Mouse (Mus musculus) neural tube, embryonic 12.5 days (tissue): ENCODE data around the gene Fermt3. TPM values are rescaled to one million over a fixed set of nuclear protein-coding genes. Genes with fewer than 3 reads are reported as not detected.
A peak's percentile ranks its signal among the peaks of the same experiment; 100 is the strongest.

Source experiments
- ATAC-seq: fragments of 200-750 bp; cut with Nextera tagmentation; 2 replicates; pipeline ENCODE4 v1.8.0; 2017; ENCODE audit warnings: low read depth, mild to moderate bottlenecking, moderate TSS enrichment, moderate library complexity; ENCODE audit not compliant: low FRiP score
- H3K27ac ChIP-seq: fragments of 300-500 bp; sonication (generic); 2 replicates; pipeline ENCODE4 v1.5.1; 2016
- H3K27me3 ChIP-seq: fragments of 300-500 bp; sonication (generic); replicated peaks from 2 replicates; pipeline ENCODE4 v1.6.1; 2016; ENCODE audit warnings: mild to moderate bottlenecking
- H3K36me3 ChIP-seq: fragments of 300-500 bp; sonication (generic); 2 replicates; pipeline ENCODE4 v1.6.1; 2016; ENCODE audit warnings: mild to moderate bottlenecking
- H3K4me1 ChIP-seq: fragments of 300-500 bp; sonication (generic); 2 replicates; pipeline ENCODE4 v1.6.1; 2016
- H3K4me2 ChIP-seq: fragments of 300-500 bp; sonication (generic); replicated peaks from 2 replicates; pipeline ENCODE4 v1.6.1; 2016; ENCODE audit warnings: mild to moderate bottlenecking
- H3K4me3 ChIP-seq: fragments of 300-500 bp; sonication (generic); 2 replicates; pipeline ENCODE4 v1.5.1; 2016
- H3K9ac ChIP-seq: fragments of 300-500 bp; sonication (generic); 2 replicates; pipeline ENCODE4 v1.6.1; 2016; ENCODE audit warnings: mild to moderate bottlenecking
- H3K9me3 ChIP-seq: fragments of 300-500 bp; sonication (generic); 2 replicates; pipeline ENCODE4 v1.6.1; 2016; ENCODE audit warnings: mild to moderate bottlenecking
- WGBS: fragments of 180-500 bp; shearing (Covaris S2); methylation state at CpG from one replicate; pipeline ENCODE4 v1.1.7; 2016; 5-methylcytosine and 5-hydroxymethylcytosine counted together
- polyA plus RNA-seq: library from polyadenylated mRNA; unstranded; fragments of >200 nt; fragmentation: Nextera tagmentation; extraction: Ambion mirVana; gene quantifications from 2 replicates; pipeline ENCODE4 v1.2.1, GENCODE M21; 2016

The Fermt3 gene
- polyA plus RNA-seq, 1 experiment from 2014 or later: 6.9 TPM

DNA sequence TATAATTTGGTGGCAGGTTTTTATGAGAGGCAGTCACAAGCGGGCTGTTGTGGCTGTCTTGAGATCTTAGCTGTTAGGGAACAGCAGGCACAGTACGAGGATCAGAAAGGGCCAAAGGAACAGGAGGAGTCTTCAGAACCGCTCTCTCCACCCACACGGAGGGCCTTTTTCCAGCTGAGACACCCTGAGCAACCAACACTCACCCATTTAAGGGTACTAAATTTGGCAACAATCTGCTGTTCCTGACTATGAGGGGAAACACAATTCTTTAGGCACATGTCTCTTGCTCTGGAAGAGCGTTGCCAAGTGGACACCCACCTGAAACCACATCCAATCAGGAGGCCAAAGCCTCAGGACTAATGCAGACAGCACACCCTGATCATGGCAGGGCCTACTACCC is 10.3 kb upstream of the Fermt3 start:
- Histone ChIP-seq H3K36me3 (peaks cover 95% of the 10 kb centered on the region), H3K27ac (no peak overlapping the region), H3K4me2 (no peak overlapping the region), H3K27me3 (no peaks in the 10 kb centered on the region), H3K4me3 (no peak overlapping the region), H3K9me3 (no peaks in the 10 kb centered on the region), H3K9ac (no peak overlapping the region), H3K4me1 (no peaks in the 10 kb centered on the region)
- ATAC-seq: no peak
- 94% methylated on average over 5 of the region's 5 CpGs for WGBS

DNA sequence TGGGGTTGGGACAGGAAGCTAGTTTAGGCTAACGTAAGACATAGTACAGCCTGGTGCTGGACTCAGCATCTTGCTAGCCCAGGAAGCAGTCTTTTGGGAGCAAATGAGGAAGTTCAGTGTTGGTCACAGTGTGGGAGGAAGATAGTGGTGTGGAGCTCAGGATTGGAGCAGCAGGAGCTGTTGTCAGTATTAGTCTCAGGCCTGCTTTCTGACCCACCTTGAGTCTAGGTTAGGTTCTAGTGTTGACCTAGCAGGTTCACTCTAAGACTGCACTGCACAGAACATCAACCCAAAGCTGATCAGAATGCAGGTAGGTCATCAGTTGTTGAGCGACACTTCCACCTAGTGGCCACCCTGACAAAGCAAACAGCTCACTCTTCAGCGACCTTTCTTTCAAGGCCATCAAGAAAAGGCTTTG is 964 bp upstream of the Fermt3 start:
- no peak for ATAC-seq
- H3K4me3 ChIP-seq: no peak overlapping the region
- H3K4me2 ChIP-seq: no peak overlapping the region
- peaks cover 78% of the 10 kb centered on the region for H3K36me3 ChIP-seq
- 52% methylated on average over 3 of the region's 3 CpGs for WGBS
- H3K27me3 ChIP-seq: no peaks in the 10 kb centered on the region
- no peaks in the 10 kb centered on the region for H3K4me1 ChIP-seq
- no peak overlapping the region for H3K9ac ChIP-seq
- H3K9me3 ChIP-seq: no peaks in the 10 kb centered on the region
- H3K27ac ChIP-seq: no peak overlapping the region

DNA sequence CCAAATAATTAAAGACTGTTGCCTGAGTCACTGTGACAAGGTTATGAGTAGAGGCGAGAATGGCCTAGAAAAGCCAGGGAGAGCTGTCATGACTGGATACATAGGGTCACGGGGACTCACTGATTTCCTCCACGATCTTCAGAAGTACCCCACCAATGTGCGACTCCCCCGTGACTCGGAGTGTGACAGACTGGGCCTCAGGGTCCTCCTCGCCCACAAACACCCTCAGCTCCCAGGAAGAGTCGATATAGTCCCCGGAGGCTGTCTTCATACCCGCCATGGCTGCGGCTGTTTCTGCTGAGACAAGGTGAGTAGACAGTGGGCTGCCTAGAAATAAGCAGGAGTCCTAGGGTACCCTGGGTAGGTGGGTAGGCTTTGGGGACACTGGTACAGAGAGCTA is 723 bp downstream of the Fermt3 start:
- Histone ChIP-seq H3K4me3 (no peak overlapping the region), H3K36me3 (peaks cover 74% of the 10 kb centered on the region), H3K9me3 (no peaks in the 10 kb centered on the region), H3K27me3 (no peaks in the 10 kb centered on the region), H3K9ac (no peak overlapping the region), H3K4me1 (no peaks in the 10 kb centered on the region), H3K27ac (no peak overlapping the region), H3K4me2 (no peak overlapping the region)
- 94% methylated on average over 11 of the region's 11 CpGs for whole genome bisulfite sequencing
- no peak for ATAC-seq

DNA sequence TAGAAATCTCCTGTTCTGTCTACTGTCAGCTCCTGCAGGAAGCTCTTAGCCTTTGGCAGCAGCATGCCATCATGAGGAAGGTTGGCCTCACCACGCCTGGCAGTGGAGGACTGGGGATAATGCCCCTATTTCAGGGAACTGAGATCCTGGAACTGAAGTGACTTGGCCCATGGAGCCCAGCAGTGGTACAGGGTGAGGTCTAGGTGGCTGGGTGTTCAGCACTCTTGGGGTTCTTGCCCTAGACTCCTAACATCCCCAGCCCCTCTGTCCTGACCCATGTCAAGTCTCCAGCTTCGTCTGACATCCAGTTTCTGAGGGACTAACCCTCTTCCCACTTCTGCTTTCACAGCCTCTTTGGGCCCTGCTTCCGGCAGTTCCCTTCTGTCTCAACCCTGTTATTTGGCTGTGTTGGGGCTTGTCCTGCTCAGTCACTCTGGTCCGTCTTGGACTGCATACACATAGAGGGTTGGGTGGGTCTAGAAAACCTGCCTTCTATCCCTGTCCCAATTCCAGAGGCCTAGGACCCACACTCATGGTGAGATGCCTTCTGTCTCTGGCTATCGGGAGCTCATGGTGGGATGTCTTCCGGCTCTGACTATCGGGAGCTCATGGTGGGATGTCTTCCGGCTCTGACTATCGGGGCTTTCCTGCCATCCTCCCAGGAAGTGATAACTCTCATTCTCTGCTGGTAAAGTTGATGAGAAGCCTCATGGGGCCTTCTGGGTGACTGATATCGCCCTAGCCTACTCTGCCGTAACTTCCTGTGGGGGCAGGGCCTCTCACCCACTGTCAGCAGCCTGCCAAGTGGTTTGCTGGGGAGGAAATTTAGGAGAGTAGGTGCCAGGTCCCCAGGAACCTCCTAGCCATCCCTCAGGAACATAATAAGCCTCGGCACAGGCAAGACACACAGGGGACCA is 1.5 kb downstream of the Fermt3 start:
- no peaks in the 10 kb centered on the region for H3K9me3 ChIP-seq
- H3K4me3 ChIP-seq: no peak overlapping the region
- 87% methylated on average over 12 of the region's 12 CpGs for WGBS
- no peak overlapping the region for H3K4me2 ChIP-seq
- no peak overlapping the region for H3K9ac ChIP-seq
- ATAC-seq: no peak
- no peaks in the 10 kb centered on the region for H3K4me1 ChIP-seq
- peaks cover 71% of the 10 kb centered on the region for H3K36me3 ChIP-seq
- H3K27me3 ChIP-seq: no peaks in the 10 kb centered on the region
- H3K27ac ChIP-seq: no peak overlapping the region

DNA sequence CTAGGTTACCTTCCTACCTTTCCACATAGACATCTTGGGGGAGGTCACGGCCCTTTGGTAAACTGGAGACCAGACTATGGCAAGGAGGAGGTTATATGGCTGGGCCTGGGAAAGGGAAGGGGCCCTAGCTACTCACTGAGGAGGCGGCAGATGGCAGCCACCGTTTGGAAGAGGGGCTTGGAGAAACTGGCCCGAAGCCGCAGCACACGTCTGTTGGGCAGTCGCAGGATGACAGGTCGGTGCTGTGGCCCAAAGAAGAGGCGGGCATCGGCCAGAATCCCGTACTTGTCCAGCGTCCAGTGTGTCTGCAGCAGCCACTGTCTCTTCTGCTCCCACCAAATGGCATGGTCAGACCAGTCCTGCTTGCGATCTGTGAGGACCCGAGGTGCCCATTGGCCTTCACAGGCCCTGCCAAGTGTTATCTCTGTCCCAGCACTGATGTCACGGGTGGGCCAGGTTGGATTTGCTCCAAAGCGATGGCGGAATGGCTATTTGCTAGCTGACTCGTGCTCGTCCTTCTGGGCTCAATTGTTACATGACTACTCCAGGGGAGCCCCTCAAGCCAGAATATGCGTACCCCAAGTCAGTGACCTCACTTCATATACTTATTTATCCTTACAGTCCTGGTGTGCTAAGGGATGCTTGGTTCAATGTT is 4.7 kb downstream of the Fermt3 start:
- Histone ChIP-seq H3K27ac (no peak overlapping the region), H3K4me2 (no peak overlapping the region), H3K9me3 (no peaks in the 10 kb centered on the region), H3K4me3 (no peak overlapping the region), H3K9ac (no peak overlapping the region), H3K36me3 (peaks cover 40% of the 10 kb centered on the region), H3K27me3 (no peaks in the 10 kb centered on the region), H3K4me1 (no peaks in the 10 kb centered on the region)
- no peak for ATAC-seq
- WGBS: 90% methylated on average over 20 of the region's 20 CpGs

DNA sequence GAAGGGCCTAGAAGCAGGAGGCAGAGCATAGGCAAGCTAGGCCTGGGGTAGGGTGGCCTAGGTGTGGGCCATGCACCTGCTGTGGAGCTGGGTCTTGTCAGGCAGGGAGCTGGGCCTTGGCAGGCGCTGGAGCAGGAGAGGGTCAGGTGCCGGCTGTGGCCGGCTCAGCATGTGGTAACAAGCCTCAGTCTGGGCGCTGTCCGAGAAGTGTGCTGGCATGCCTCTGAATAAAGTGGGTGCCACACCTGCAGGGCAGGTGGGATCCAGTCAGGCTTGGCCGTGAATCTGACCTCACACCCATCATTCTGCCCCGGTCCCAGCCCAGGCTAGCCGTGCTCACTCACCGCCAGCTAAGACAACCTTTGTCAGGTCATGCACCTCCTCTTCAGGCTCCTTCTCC is 5.3 kb downstream of the Fermt3 start:
- Histone ChIP-seq H3K4me2 (no peak overlapping the region), H3K27me3 (no peaks in the 10 kb centered on the region), H3K9ac (no peak overlapping the region), H3K4me3 (no peak overlapping the region), H3K36me3 (peaks cover 34% of the 10 kb centered on the region), H3K27ac (no peak overlapping the region), H3K9me3 (no peaks in the 10 kb centered on the region), H3K4me1 (no peaks in the 10 kb centered on the region)
- ATAC-seq: no peak
- 92% methylated on average over 9 of the region's 9 CpGs for WGBS

DNA sequence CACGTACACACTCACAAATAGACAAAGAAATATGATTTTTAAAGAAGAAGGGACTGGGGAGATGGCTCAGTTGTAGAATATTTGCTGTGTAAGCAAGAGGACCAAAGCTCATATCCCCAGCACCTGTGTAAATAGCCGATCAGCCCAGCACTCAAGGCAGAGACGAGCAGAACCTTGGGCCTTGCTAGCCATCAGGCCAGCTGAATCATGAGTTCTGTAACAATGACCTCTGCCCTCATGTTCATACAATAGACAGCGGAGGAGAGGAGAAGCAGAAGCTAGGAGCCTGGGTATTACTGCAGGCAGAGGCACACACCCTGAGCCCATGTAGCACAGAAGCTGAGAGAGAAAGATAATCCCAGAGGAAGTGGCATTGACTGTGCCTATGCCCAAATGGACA is 6.8 kb downstream of the Fermt3 start:
- Histone ChIP-seq H3K9me3 (no peaks in the 10 kb centered on the region), H3K4me1 (no peaks in the 10 kb centered on the region), H3K36me3 (peaks cover 21% of the 10 kb centered on the region), H3K9ac (no peak overlapping the region), H3K4me2 (no peak overlapping the region), H3K27ac (no peak overlapping the region), H3K27me3 (no peaks in the 10 kb centered on the region), H3K4me3 (no peak overlapping the region)
- ATAC-seq: no peak
- 77% methylated on average over 4 of the region's 4 CpGs for WGBS

DNA sequence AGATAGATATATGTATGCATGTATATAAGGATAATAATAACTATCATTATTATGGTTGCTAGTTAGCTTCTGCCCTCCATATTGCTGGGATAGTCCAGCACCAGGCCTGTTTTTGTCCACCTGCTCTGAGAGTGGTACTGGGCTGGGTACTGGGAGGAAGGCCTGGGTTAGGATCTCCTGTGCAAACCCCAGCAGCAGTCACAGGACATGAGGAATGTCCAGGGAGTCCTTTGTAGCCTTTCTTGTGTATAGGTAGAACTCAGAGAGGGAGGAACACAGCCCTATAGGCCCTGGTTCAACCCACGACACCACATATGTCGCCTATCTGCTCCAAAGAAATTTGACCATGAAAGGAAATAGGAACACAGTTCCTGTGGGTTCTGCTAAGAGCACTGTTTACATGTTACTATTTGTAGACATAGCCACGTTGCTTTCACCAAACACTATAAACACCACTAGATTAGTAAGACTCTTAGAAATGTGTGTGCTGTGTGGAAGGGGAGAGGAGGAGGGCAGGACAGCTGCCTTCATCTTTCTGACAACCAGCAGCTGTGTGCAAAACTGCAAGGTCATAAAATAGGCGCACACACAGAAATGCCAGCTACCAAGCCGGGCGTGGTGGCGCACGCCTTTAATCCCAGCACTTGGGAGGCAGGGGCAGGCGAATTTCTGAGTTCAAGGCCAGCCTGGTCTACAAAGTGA is 12.2 kb downstream of the Fermt3 start:
- H3K4me2 ChIP-seq: no peak overlapping the region
- H3K27ac ChIP-seq: no peak overlapping the region
- no peaks in the 10 kb centered on the region for H3K36me3 ChIP-seq
- ATAC-seq: no peak
- no peaks in the 10 kb centered on the region for H3K27me3 ChIP-seq
- WGBS: 90% methylated on average over 9 of the region's 9 CpGs
- no peak overlapping the region for H3K4me3 ChIP-seq
- no peak overlapping the region for H3K9ac ChIP-seq
- H3K9me3 ChIP-seq: no peaks in the 10 kb centered on the region
- no peaks in the 10 kb centered on the region for H3K4me1 ChIP-seq

DNA sequence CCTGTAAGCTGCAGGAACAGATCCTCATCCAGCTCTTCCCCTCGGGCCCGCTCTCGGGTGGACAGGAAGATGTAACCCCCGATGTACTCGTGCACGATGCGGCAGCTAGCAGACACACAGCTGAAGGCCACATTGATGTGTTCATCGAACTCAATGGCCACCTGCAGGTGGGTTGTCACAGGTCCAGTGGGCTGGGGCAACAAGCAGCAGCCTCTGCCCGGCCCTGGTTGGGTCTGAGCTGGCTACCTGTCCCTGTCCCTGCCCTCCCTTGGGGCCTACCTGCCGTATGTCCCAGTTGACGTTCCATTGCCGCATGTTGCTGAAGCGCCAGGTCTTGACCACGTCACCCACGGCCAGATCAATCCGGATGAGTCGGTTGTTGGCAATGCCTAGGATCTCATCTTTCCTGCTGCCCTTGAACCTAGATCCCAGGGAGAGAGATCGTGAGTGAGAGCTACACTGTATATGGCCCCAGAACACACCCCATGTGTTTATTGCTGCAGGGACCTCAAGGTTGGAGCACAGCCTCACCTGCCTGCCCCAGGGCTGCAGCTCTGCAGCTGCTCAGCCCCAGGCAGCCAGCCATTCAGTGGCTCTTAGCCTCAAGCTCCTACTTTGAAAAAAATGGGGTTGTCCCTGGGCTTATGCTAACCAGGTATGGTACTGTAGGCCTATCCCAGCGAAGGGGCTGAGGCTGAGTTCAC is 19.8 kb downstream of the Fermt3 start:
- peaks cover 25% of the 10 kb centered on the region for H3K36me3 ChIP-seq
- no peaks in the 10 kb centered on the region for H3K9me3 ChIP-seq
- no peak overlapping the region for H3K4me3 ChIP-seq
- ATAC-seq: no peak
- peaks cover 21% of the 10 kb centered on the region for H3K4me1 ChIP-seq
- H3K27ac ChIP-seq: no peak overlapping the region
- no peak overlapping the region for H3K4me2 ChIP-seq
- WGBS: 92% methylated on average over 19 of the region's 19 CpGs
- H3K9ac ChIP-seq: no peak overlapping the region
- no peaks in the 10 kb centered on the region for H3K27me3 ChIP-seq

DNA sequence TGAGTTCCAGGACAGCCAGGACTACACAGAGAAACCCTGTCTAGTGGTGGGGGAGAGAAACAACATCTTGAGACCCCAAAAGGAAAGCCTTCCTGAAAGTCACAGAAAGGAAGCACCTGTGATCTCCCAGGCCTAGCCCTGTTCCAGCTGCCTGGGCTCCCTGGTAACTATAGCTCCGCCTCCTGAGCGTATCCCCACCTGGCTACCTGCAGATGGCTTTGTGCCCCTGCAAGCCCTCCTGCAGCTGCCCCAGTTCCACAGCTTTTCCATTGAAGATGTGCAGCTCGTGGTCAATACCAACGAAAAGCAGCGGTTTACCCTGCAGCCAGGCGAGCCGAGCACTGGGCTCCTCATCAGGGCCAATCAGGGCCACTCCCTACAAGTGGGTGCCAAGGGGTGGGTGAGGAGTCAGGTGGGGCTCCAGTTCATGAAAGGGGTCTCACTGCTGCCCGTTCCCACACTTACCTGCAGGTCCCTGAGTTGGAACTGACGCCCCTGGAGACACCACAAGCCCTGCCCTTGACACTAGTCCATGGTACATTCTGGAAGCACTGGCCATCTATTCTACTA is 21.5 kb downstream of the Fermt3 start:
- no peak overlapping the region for H3K4me2 ChIP-seq
- H3K4me3 ChIP-seq: no peak overlapping the region
- H3K27me3 ChIP-seq: no peaks in the 10 kb centered on the region
- H3K27ac ChIP-seq: no peak overlapping the region
- H3K36me3 ChIP-seq: peaks cover 25% of the 10 kb centered on the region
- ATAC-seq: no peak
- WGBS: 88% methylated on average over 9 of the region's 9 CpGs
- peaks cover 30% of the 10 kb centered on the region for H3K4me1 ChIP-seq
- H3K9ac ChIP-seq: no peak overlapping the region
- H3K9me3 ChIP-seq: no peaks in the 10 kb centered on the region

DNA sequence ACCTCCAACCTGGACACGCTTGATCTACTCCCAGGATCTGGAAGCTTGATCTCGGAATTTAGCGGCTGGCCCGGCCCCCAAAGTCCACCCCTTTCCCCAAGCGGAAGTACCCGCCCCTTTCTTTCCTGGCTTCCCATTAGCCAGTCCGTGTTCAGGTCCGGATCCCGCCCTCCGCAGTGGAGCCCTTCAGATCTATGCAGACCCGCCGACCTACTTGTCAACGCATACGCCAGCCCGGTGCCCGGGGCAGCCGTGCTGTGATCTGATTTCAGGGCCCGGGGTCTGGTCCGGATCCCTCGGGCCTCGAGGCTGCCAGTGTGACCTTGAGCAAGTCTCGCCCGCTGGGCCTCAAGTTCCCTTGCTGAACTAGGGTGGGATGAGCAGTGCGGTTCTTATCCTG is 23.3 kb downstream of the Fermt3 start, which contains the start of the genes Nudt22 and Trpt1:
Nudt22 (minus strand) TSS at position 112 of the 400 bp plus-strand sequence.
Trpt1 (plus strand) TSS at position 126 of the 400 bp plus-strand sequence.
- peak; percentile 56 for ATAC-seq
- H3K4me2 ChIP-seq: peak within 1 kb of the TSS; percentile 75
- peak within 1 kb of the TSS; percentile 71 for H3K9ac ChIP-seq
- H3K4me1 ChIP-seq: peaks cover 39% of the 10 kb centered on the region
- H3K27me3 ChIP-seq: no peaks in the 10 kb centered on the region
- WGBS: under 1% methylated on average over 24 of the region's 24 CpGs
- H3K9me3 ChIP-seq: no peaks in the 10 kb centered on the region
- peak within 1 kb of the TSS; percentile 23; the same call in 1 of the 2 replicates for H3K27ac ChIP-seq
- H3K4me3 ChIP-seq: peak within 1 kb of the TSS; percentile 50
- H3K36me3 ChIP-seq: peaks cover 25% of the 10 kb centered on the region
